Mouse (Mus musculus) neural tube, embryonic 12.5 days (tissue): ENCODE measurements around the gene Btbd35f14. TPM values are rescaled to one million over a fixed set of nuclear protein-coding genes. Genes with fewer than 3 reads are reported as not detected.
"Not testable (repeated sequence)": the region's sequence is repeated elsewhere in the genome, so short reads cannot be mapped to it uniquely, and the experiment has no call there.

Experiments
- ATAC-seq: fragments of 200-750 bp; cut with Nextera tagmentation; 2 replicates; pipeline ENCODE4 v1.8.0; 2017; ENCODE audit warnings: low read depth, mild to moderate bottlenecking, moderate TSS enrichment, moderate library complexity; ENCODE audit not compliant: low FRiP score
- H3K27ac ChIP-seq: fragments of 300-500 bp; sonication (generic); 2 replicates; pipeline ENCODE4 v1.5.1; 2016
- H3K27me3 ChIP-seq: fragments of 300-500 bp; sonication (generic); replicated peaks from 2 replicates; pipeline ENCODE4 v1.6.1; 2016; ENCODE audit warnings: mild to moderate bottlenecking
- H3K36me3 ChIP-seq: fragments of 300-500 bp; sonication (generic); 2 replicates; pipeline ENCODE4 v1.6.1; 2016; ENCODE audit warnings: mild to moderate bottlenecking
- H3K4me1 ChIP-seq: fragments of 300-500 bp; sonication (generic); 2 replicates; pipeline ENCODE4 v1.6.1; 2016
- H3K4me2 ChIP-seq: fragments of 300-500 bp; sonication (generic); replicated peaks from 2 replicates; pipeline ENCODE4 v1.6.1; 2016; ENCODE audit warnings: mild to moderate bottlenecking
- H3K4me3 ChIP-seq: fragments of 300-500 bp; sonication (generic); 2 replicates; pipeline ENCODE4 v1.5.1; 2016
- H3K9ac ChIP-seq: fragments of 300-500 bp; sonication (generic); 2 replicates; pipeline ENCODE4 v1.6.1; 2016; ENCODE audit warnings: mild to moderate bottlenecking
- H3K9me3 ChIP-seq: fragments of 300-500 bp; sonication (generic); 2 replicates; pipeline ENCODE4 v1.6.1; 2016; ENCODE audit warnings: mild to moderate bottlenecking
- WGBS: fragments of 180-500 bp; shearing (Covaris S2); methylation state at CpG from one replicate; pipeline ENCODE4 v1.1.7; 2016; 5-methylcytosine and 5-hydroxymethylcytosine counted together
- polyA plus RNA-seq: library from polyadenylated mRNA; unstranded; fragments of >200 nt; fragmentation: Nextera tagmentation; extraction: Ambion mirVana; gene quantifications from 2 replicates; pipeline ENCODE4 v1.2.1, GENCODE M21; 2016

Gene Btbd35f14
- not detected in 2 replicates for polyA plus RNA-seq

DNA sequence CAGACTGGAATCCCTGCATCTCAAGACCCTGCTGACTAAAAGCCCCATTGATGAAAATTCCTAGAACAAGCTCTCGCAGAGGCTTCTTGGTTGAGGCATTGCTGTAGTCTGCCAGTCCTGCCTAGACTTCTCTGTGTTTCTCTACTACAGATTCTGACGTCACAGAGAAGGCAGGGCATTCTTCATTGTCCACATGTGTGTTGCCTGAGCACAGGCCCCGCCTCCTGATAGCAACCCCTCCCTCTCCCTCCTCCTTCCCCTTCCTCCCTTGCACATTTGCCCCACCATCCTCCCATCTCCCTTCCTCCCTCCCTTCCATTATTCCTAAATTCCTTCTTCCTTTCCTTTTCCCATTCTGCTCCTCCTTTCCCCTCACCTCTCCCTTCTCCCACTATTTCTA, at the start of gene Btbd35f14:
TSS of gene Btbd35f14 (minus strand) at position 101 of the 400 bp plus-strand sequence.
- not testable (repeated sequence) for ATAC-seq, H3K27me3 ChIP-seq, H3K27ac ChIP-seq, H3K36me3 ChIP-seq, H3K9ac ChIP-seq, H3K4me1 ChIP-seq, H3K9me3 ChIP-seq, H3K4me2 ChIP-seq, H3K4me3 ChIP-seq
- WGBS: no CpG with 5 or more reads among the region's 3 CpGs

DNA sequence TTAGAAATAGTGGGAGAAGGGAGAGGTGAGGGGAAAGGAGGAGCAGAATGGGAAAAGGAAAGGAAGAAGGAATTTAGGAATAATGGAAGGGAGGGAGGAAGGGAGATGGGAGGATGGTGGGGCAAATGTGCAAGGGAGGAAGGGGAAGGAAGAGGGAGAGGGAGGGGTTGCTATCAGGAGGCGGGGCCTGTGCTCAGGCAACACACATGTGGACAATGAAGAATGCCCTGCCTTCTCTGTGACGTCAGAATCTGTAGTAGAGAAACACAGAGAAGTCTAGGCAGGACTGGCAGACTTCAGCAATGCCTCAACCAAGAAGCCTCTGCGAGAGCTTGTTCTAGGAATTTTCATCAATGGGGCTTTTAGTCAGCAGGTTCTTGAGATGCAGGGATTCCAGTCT, 45.3 kb downstream of the Btbd35f14 start, which contains the start of gene Btbd35f13:
TSS of gene Btbd35f13 (plus strand) at position 301 of the 400 bp plus-strand sequence.
- H3K9me3 ChIP-seq, H3K9ac ChIP-seq, H3K27me3 ChIP-seq, H3K36me3 ChIP-seq, ATAC-seq, H3K27ac ChIP-seq, H3K4me1 ChIP-seq, H3K4me3 ChIP-seq, H3K4me2 ChIP-seq: not testable (repeated sequence)
- WGBS: 60% methylated on average over 3 of the region's 3 CpGs

Other genes starting within 250 kb of the Btbd35f14 start
- not detected in 2 replicates for gene Btbd35f15, start 125.0 kb downstream of the Btbd35f14 start, polyA plus RNA-seq
- not detected in 2 replicates for gene Btbd35f13, start 45.2 kb downstream of the Btbd35f14 start, polyA plus RNA-seq